Mouse (Mus musculus): ENCODE measurements around the gene Wipf1.
"Not testable (repeated sequence)": the region's sequence is repeated elsewhere in the genome, so short reads cannot be mapped to it uniquely, and the experiment has no call there.

The Wipf1 gene

GRCm38 (mm10) chr2:73529356-73530330 lies at the start of gene Wipf1:
Gene Wipf1, minus strand, starts transcription at chr2:73529734.
- DNase-seq (ENCODE audit: low read depth, low spot score), result peak; percentile 73

- DNase-seq (ENCODE audit: low read depth, low spot score), result no peak
Observed at GRCm38 (mm10) chr2:73579168-73579567, 49.6 kb upstream of the Wipf1 start.

GRCm38 (mm10) chr2:73574418-73574817 lies 44.9 kb upstream of the Wipf1 start:
- DNase-seq (ENCODE audit: low read depth, low spot score), result no peak

GRCm38 (mm10) chr2:73573556-73573955 lies 44.0 kb upstream of the Wipf1 start:
- DNase-seq (ENCODE audit: low read depth, low spot score), result no peak

- peak; percentile 97 for DNase-seq (ENCODE audit: low read depth, low spot score)
Observed at GRCm38 (mm10) chr2:73572539-73573372, 43.2 kb upstream of the Wipf1 start.

GRCm38 (mm10) chr2:73571901-73572300 lies 42.4 kb upstream of the Wipf1 start:
- no peak for DNase-seq (ENCODE audit: low read depth, low spot score)

- DNase-seq (ENCODE audit: low read depth, low spot score), result no peak
Observed at GRCm38 (mm10) chr2:73571304-73571703, 41.8 kb upstream of the Wipf1 start.

GRCm38 (mm10) chr2:73566989-73567605 lies 37.6 kb upstream of the Wipf1 start:
- peak; percentile 78 for DNase-seq (ENCODE audit: low read depth, low spot score)

- DNase-seq (ENCODE audit: low read depth, low spot score), result peak; percentile 65
Observed at GRCm38 (mm10) chr2:73566162-73566561, 36.6 kb upstream of the Wipf1 start.

GRCm38 (mm10) chr2:73563690-73564089 lies 34.2 kb upstream of the Wipf1 start:
- DNase-seq (ENCODE audit: low read depth, low spot score), result no peak

- DNase-seq (ENCODE audit: low read depth, low spot score), result no peak
Observed at GRCm38 (mm10) chr2:73562656-73563055, 33.1 kb upstream of the Wipf1 start.

GRCm38 (mm10) chr2:73561665-73562063 lies 32.1 kb upstream of the Wipf1 start:
- peak; percentile 85 for DNase-seq (ENCODE audit: low read depth, low spot score)

GRCm38 (mm10) chr2:73560899-73561664 lies 31.5 kb upstream of the Wipf1 start:
- peak; percentile 43 for DNase-seq (ENCODE audit: low read depth, low spot score)

- no peak for DNase-seq (ENCODE audit: low read depth, low spot score)
Observed at GRCm38 (mm10) chr2:73560445-73560844, 30.9 kb upstream of the Wipf1 start.

- no peak for DNase-seq (ENCODE audit: low read depth, low spot score)
Observed at GRCm38 (mm10) chr2:73557956-73558355, 28.4 kb upstream of the Wipf1 start.

- DNase-seq (ENCODE audit: low read depth, low spot score), result not testable (repeated sequence)
Observed at GRCm38 (mm10) chr2:73557061-73557460, 27.5 kb upstream of the Wipf1 start.

GRCm38 (mm10) chr2:73554389-73554788 lies 24.9 kb upstream of the Wipf1 start:
- DNase-seq (ENCODE audit: low read depth, low spot score), result no peak

- DNase-seq (ENCODE audit: low read depth, low spot score), result no peak
Observed at GRCm38 (mm10) chr2:73552926-73553325, 23.4 kb upstream of the Wipf1 start.

GRCm38 (mm10) chr2:73550725-73551124 lies 21.2 kb upstream of the Wipf1 start:
- peak; percentile 82 for DNase-seq (ENCODE audit: low read depth, low spot score)

- no peak for DNase-seq (ENCODE audit: low read depth, low spot score)
Observed at GRCm38 (mm10) chr2:73548542-73548941, 19.0 kb upstream of the Wipf1 start.

- no peak for DNase-seq (ENCODE audit: low read depth, low spot score)
Observed at GRCm38 (mm10) chr2:73547256-73547655, 17.7 kb upstream of the Wipf1 start.

All from brain, adult 2 months (tissue).